Mouse (Mus musculus) liver, embryonic 16.5 days (tissue): ENCODE results near the gene Ppm1l. TPM values are rescaled to one million over a fixed set of nuclear protein-coding genes. Genes with fewer than 3 reads are reported as not detected.
"Not testable (repeated sequence)": the region's sequence is repeated elsewhere in the genome, so short reads cannot be mapped to it uniquely, and the experiment has no call there.

Source experiments
- ATAC-seq: fragments of 200-750 bp; cut with Nextera tagmentation; 2 replicates; pipeline ENCODE4 v1.8.0; 2017; ENCODE audit warnings: low read depth, mild to moderate bottlenecking, moderate number of reproducible peaks, moderate library complexity
- H3K27ac ChIP-seq: fragments of 300-500 bp; sonication (generic); 2 replicates; pipeline ENCODE4 v1.5.1; 2014; ENCODE audit warnings: mild to moderate bottlenecking, low read length
- H3K27me3 ChIP-seq: fragments of 300-500 bp; sonication (generic); 2 replicates; pipeline ENCODE4 v1.6.1; 2014; ENCODE audit warnings: low read depth, low read length, mixed read lengths; ENCODE audit not compliant: control insufficient read depth, insufficient read depth
- H3K36me3 ChIP-seq: fragments of 300-500 bp; sonication (generic); 2 replicates; pipeline ENCODE4 v1.6.1; 2014; ENCODE audit warnings: mild to moderate bottlenecking; ENCODE audit not compliant: control insufficient read depth, insufficient read depth
- H3K4me1 ChIP-seq: fragments of 300-500 bp; sonication (generic); 2 replicates; pipeline ENCODE4 v1.6.1; 2014; ENCODE audit warnings: low read depth, low read length, mixed read lengths; ENCODE audit not compliant: control insufficient read depth
- H3K4me2 ChIP-seq: fragments of 300-500 bp; sonication (generic); 2 replicates; pipeline ENCODE4 v1.6.1; 2014; ENCODE audit warnings: low read depth, low read length, mixed read lengths
- H3K4me3 ChIP-seq: fragments of 300-500 bp; sonication (generic); 2 replicates; pipeline ENCODE4 v1.5.1; 2014; ENCODE audit warnings: low read depth, mild to moderate bottlenecking, low read length
- H3K9ac ChIP-seq: fragments of 300-500 bp; sonication (generic); 2 replicates; pipeline ENCODE4 v1.6.1; 2014; ENCODE audit warnings: low read depth, low read length
- H3K9me3 ChIP-seq: fragments of 300-500 bp; sonication (generic); replicated peaks from 2 replicates; pipeline ENCODE4 v1.6.1; 2016; ENCODE audit warnings: low read length; ENCODE audit not compliant: control insufficient read depth
- WGBS: fragments of 180-500 bp; shearing (Covaris S2); extraction: QIAGEN DNeasy Blood & Tissue Kit; methylation state at CpG from one replicate; pipeline ENCODE4 v1.1.7; 2014; ENCODE audit not compliant: insufficient replicate concordance; 5-methylcytosine and 5-hydroxymethylcytosine counted together
- polyA plus RNA-seq: library from polyadenylated mRNA; unstranded; fragments of >200 nt; fragmentation: Nextera tagmentation; extraction: Ambion mirVana; gene quantifications from 2 replicates; pipeline ENCODE4 v1.2.1, GENCODE M21; 2015

Gene Ppm1l
- polyA plus RNA-seq, 1 experiment from 2014 or later = 4.6 TPM

GRCm38 (mm10) chr3:69555511-69555910, 238.8 kb downstream of the Ppm1l start:
- H3K4me3 ChIP-seq = no peak overlapping the region
- no peak overlapping the region for H3K9ac ChIP-seq
- H3K4me2 ChIP-seq = no peak overlapping the region
- no peaks in the 10 kb centered on the region for H3K4me1 ChIP-seq
- 72% methylated on average over 6 of the region's 6 CpGs for WGBS
- no peaks in the 10 kb centered on the region for H3K27me3 ChIP-seq
- no peak for ATAC-seq
- H3K27ac ChIP-seq = no peak overlapping the region
- no peaks in the 10 kb centered on the region for H3K36me3 ChIP-seq
- no peaks in the 10 kb centered on the region for H3K9me3 ChIP-seq

GRCm38 (mm10) chr3:69556092-69556778, 239.6 kb downstream of the Ppm1l start:
- no peak overlapping the region for H3K4me3 ChIP-seq
- H3K4me2 ChIP-seq = no peak overlapping the region; the same call in 1 of the 2 replicates
- H3K4me1 ChIP-seq = no peaks in the 10 kb centered on the region
- ATAC-seq = peak; percentile 78
- no peak overlapping the region for H3K9ac ChIP-seq
- H3K36me3 ChIP-seq = no peaks in the 10 kb centered on the region
- no peak overlapping the region for H3K27ac ChIP-seq
- WGBS = 70% methylated on average over 12 of the region's 12 CpGs
- no peaks in the 10 kb centered on the region for H3K27me3 ChIP-seq
- no peaks in the 10 kb centered on the region for H3K9me3 ChIP-seq

- H3K4me1 ChIP-seq = no peaks in the 10 kb centered on the region
- no peaks in the 10 kb centered on the region for H3K9me3 ChIP-seq
- H3K36me3 ChIP-seq = no peaks in the 10 kb centered on the region
- no peak for ATAC-seq
- WGBS = 53% methylated on average over 6 of the region's 6 CpGs
- H3K9ac ChIP-seq = no peak overlapping the region
- no peak overlapping the region for H3K27ac ChIP-seq
- no peak overlapping the region for H3K4me2 ChIP-seq
- no peak overlapping the region for H3K4me3 ChIP-seq
- no peaks in the 10 kb centered on the region for H3K27me3 ChIP-seq
Measured at GRCm38 (mm10) chr3:69559316-69559974, 242.8 kb downstream of the Ppm1l start.

- Histone ChIP-seq H3K36me3 (no peaks in the 10 kb centered on the region), H3K27ac (no peak overlapping the region), H3K4me1 (no peaks in the 10 kb centered on the region), H3K9ac (no peak overlapping the region), H3K4me2 (no peak overlapping the region), H3K9me3 (no peaks in the 10 kb centered on the region), H3K27me3 (no peaks in the 10 kb centered on the region), H3K4me3 (no peak overlapping the region)
- ATAC-seq = 0 out of 2 replicates have a peak, but pooled peaks have one; percentile 13
- 41% methylated on average over 7 of the region's 7 CpGs for WGBS
Measured at GRCm38 (mm10) chr3:69559975-69560330, 243.3 kb downstream of the Ppm1l start.

GRCm38 (mm10) chr3:69561686-69562085, 245.0 kb downstream of the Ppm1l start:
- Histone ChIP-seq H3K27me3 (no peaks in the 10 kb centered on the region), H3K4me2 (no peak overlapping the region), H3K4me1 (no peaks in the 10 kb centered on the region), H3K27ac (no peak overlapping the region), H3K9me3 (no peaks in the 10 kb centered on the region), H3K9ac (no peak overlapping the region), H3K4me3 (no peak overlapping the region), H3K36me3 (no peaks in the 10 kb centered on the region)
- ATAC-seq = no peak
- 76% methylated on average over 5 of the region's 5 CpGs for WGBS

- Histone ChIP-seq H3K4me3 (no peak overlapping the region), H3K27ac (no peak overlapping the region), H3K4me2 (no peak overlapping the region), H3K27me3 (no peaks in the 10 kb centered on the region), H3K4me1 (no peaks in the 10 kb centered on the region), H3K9me3 (no peaks in the 10 kb centered on the region), H3K9ac (no peak overlapping the region), H3K36me3 (no peaks in the 10 kb centered on the region)
- 69% methylated on average over 5 of the region's 6 CpGs for WGBS
- no peak for ATAC-seq
Measured at GRCm38 (mm10) chr3:69563406-69563805, 246.7 kb downstream of the Ppm1l start.

- not testable (repeated sequence) for H3K4me2 ChIP-seq
- 78% methylated on average over 1 of the region's 1 CpGs for WGBS
Measured at GRCm38 (mm10) chr3:69565586-69565985, 248.9 kb downstream of the Ppm1l start.

GRCm38 (mm10) chr3:69572561-69572960, 255.9 kb downstream of the Ppm1l start:
- H3K36me3 ChIP-seq = no peaks in the 10 kb centered on the region

More at GRCm38 (mm10) chr3:69565586-69565985, 248.9 kb downstream of the Ppm1l start:
- not testable (repeated sequence) for H3K27ac ChIP-seq, H3K4me1 ChIP-seq, ATAC-seq, H3K9ac ChIP-seq, H3K36me3 ChIP-seq, H3K27me3 ChIP-seq, H3K4me3 ChIP-seq, H3K9me3 ChIP-seq

GRCm38 (mm10) chr3:69575577-69575976, 258.9 kb downstream of the Ppm1l start:
- Histone ChIP-seq H3K9ac (no peak overlapping the region), H3K27ac (no peak overlapping the region), H3K4me2 (no peak overlapping the region), H3K36me3 (no peaks in the 10 kb centered on the region), H3K4me3 (no peak overlapping the region), H3K9me3 (no peaks in the 10 kb centered on the region), H3K27me3 (no peaks in the 10 kb centered on the region), H3K4me1 (no peaks in the 10 kb centered on the region)
- no peak for ATAC-seq
- WGBS = 79% methylated on average over 11 of the region's 11 CpGs

More at GRCm38 (mm10) chr3:69572561-69572960, 255.9 kb downstream of the Ppm1l start:
- Histone ChIP-seq H3K9ac (no peak overlapping the region), H3K27me3 (no peaks in the 10 kb centered on the region), H3K9me3 (no peaks in the 10 kb centered on the region), H3K4me1 (no peaks in the 10 kb centered on the region), H3K4me2 (no peak overlapping the region), H3K4me3 (no peak overlapping the region), H3K27ac (no peak overlapping the region)
- no peak for ATAC-seq
- WGBS = 74% methylated on average over 5 of the region's 5 CpGs
